In the genomic region with DNA sequence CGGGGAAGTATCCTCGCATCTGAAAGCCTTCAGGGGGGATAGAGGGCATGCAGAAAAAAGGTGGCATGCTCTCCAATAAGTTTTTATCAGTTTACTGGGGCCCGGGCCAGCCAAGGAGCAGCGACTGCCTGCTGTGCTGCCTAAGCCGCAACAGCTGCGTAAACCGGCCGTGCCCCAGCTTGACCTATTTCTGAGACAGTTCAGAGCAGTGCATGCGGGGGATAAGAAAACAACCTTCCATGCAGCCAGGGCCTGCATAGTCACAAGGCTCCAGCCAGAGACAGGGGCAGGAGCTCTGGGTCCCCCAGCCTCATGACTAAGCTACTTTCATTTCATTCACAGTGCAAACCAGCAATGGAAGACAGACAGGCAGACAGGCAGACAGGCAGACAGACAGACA, we compare ENCODE assay signal across 12 mouse cellular contexts. TPM values are rescaled to one million over a fixed set of nuclear protein-coding genes. Genes with fewer than 3 reads are reported as not detected.
DNase-seq lines count a peak whose midpoint lies in the region; ATAC-seq lines count a peak whose summit lies in the region.
"Had no signal": no experiment of that assay in that cellular context is flagged by ENCODE, and none has a peak within 500 bp of the region (broad histone marks: within the 10 kb centered on the region; RNA-seq: fewer than 3 reads in every experiment).

No protein-coding gene starts in this region.

- no peaks in the 10 kb centered on the region for H3K36me3 ChIP-seq in intestine, embryonic 16.5 days (ENCODE audit: control insufficient read depth, insufficient read depth, low read length)
- H3K36me3 ChIP-seq in intestine, embryonic 15.5 days, result no peaks in the 10 kb centered on the region
- H3K36me3 ChIP-seq in embryonic facial prominence, embryonic 15.5 days, result no peaks in the 10 kb centered on the region; the same call in 1 of the 2 replicates
- H3K36me3 ChIP-seq in neural tube, embryonic 12.5 days, result peaks cover 2% of the 10 kb centered on the region; the same call in 1 of the 2 replicates
- H3K36me3 ChIP-seq: forebrain, embryonic 15.5 days; liver, embryonic 15.5 days had no signal

- H3K27ac ChIP-seq in intestine, embryonic 16.5 days (ENCODE audit: low read length), result no peak overlapping the region
- H3K27ac ChIP-seq in intestine, embryonic 15.5 days, result no peak overlapping the region
- H3K27ac ChIP-seq in embryonic facial prominence, embryonic 15.5 days (replicated peaks), result 0 out of 2 replicates have a peak overlapping the region, but pooled peaks have one; percentile 48
- no peak overlapping the region for H3K27ac ChIP-seq in neural tube, embryonic 12.5 days
- H3K27ac ChIP-seq: forebrain, embryonic 15.5 days; liver, embryonic 15.5 days had no signal

- DNase-seq in embryo, embryonic 11 days, result peak; percentile 82
- no peak for DNase-seq in frontal cortex, postnatal 14 days (ENCODE audit: low spot score in 2 of 2)
- no peak for DNase-seq in left cerebral cortex, adult 18-20 months (ENCODE audit: low spot score in 2 of 2)
- DNase-seq: adrenal gland, adult 8-10 months; cerebellum, adult 9-11 months had no signal

- 12% methylated on average over 9 of the region's 9 CpGs for WGBS in intestine, embryonic 16.5 days
- 14% methylated on average over 9 of the region's 9 CpGs for WGBS in intestine, embryonic 15.5 days
- 24% methylated on average over 9 of the region's 9 CpGs for WGBS in embryonic facial prominence, embryonic 15.5 days
- WGBS in neural tube, embryonic 12.5 days, result 2% methylated on average over 9 of the region's 9 CpGs

- H3K4me2 ChIP-seq in intestine, embryonic 16.5 days (ENCODE audit: low read depth, low read length), result 0 out of 2 replicates have a peak overlapping the region, but pooled peaks have one; percentile 12
- H3K4me2 ChIP-seq in intestine, embryonic 15.5 days (replicated peaks), result no peak overlapping the region
- no peak overlapping the region; the same call in 1 of the 2 replicates for H3K4me2 ChIP-seq in embryonic facial prominence, embryonic 15.5 days (replicated peaks)
- peak overlapping the region; percentile 36 for H3K4me2 ChIP-seq in neural tube, embryonic 12.5 days (replicated peaks)
- H3K4me2 ChIP-seq: forebrain, embryonic 15.5 days; liver, embryonic 15.5 days had no signal

- H3K9me3 ChIP-seq in intestine, embryonic 16.5 days (ENCODE audit: control insufficient read depth, low read length), result no peaks in the 10 kb centered on the region
- H3K9me3 ChIP-seq in intestine, embryonic 15.5 days, result no peaks in the 10 kb centered on the region
- no peaks in the 10 kb centered on the region for H3K9me3 ChIP-seq in embryonic facial prominence, embryonic 15.5 days (replicated peaks)
- no peaks in the 10 kb centered on the region for H3K9me3 ChIP-seq in neural tube, embryonic 12.5 days
- H3K9me3 ChIP-seq: forebrain, embryonic 15.5 days; liver, embryonic 15.5 days had no signal

- peaks cover 47% of the 10 kb centered on the region for H3K27me3 ChIP-seq in intestine, embryonic 16.5 days (replicated peaks; ENCODE audit: control insufficient read depth, insufficient read depth, low read length)
- peaks cover 49% of the 10 kb centered on the region for H3K27me3 ChIP-seq in intestine, embryonic 15.5 days (replicated peaks)
- H3K27me3 ChIP-seq in embryonic facial prominence, embryonic 15.5 days, result 0 out of 2 replicates have a peak, but pooled peaks cover 11% of the 10 kb centered on the region
- H3K27me3 ChIP-seq in neural tube, embryonic 12.5 days (replicated peaks), result peaks cover 26% of the 10 kb centered on the region

- peak overlapping the region; percentile 28; the same call in 1 of the 2 replicates for H3K4me3 ChIP-seq in intestine, embryonic 16.5 days (ENCODE audit: low read length)
- H3K4me3 ChIP-seq in intestine, embryonic 15.5 days (replicated peaks), result no peak overlapping the region
- H3K4me3 ChIP-seq in embryonic facial prominence, embryonic 15.5 days (replicated peaks), result no peak overlapping the region
- H3K4me3 ChIP-seq in neural tube, embryonic 12.5 days, result no peak overlapping the region
- H3K4me3 ChIP-seq: forebrain, embryonic 15.5 days; liver, embryonic 15.5 days had no signal

- no peaks in the 10 kb centered on the region for H3K4me1 ChIP-seq in intestine, embryonic 16.5 days (ENCODE audit: control insufficient read depth, insufficient read depth, low read length)
- H3K4me1 ChIP-seq in intestine, embryonic 15.5 days (replicated peaks), result no peaks in the 10 kb centered on the region
- H3K4me1 ChIP-seq in embryonic facial prominence, embryonic 15.5 days, result peaks cover 23% of the 10 kb centered on the region
- H3K4me1 ChIP-seq in neural tube, embryonic 12.5 days, result peaks cover 26% of the 10 kb centered on the region
- H3K4me1 ChIP-seq: forebrain, embryonic 15.5 days; liver, embryonic 15.5 days had no signal

- ATAC-seq in intestine, embryonic 16.5 days, result no peak
- no peak for ATAC-seq in intestine, embryonic 15.5 days
- ATAC-seq in embryonic facial prominence, embryonic 15.5 days (ENCODE audit: insufficient number of reproducible peaks, low FRiP score, low TSS enrichment, low read depth), result no peak
- no peak for ATAC-seq in neural tube, embryonic 12.5 days (ENCODE audit: low FRiP score, low read depth)
- ATAC-seq: forebrain, embryonic 15.5 days had no signal

- no peak overlapping the region for H3K9ac ChIP-seq in intestine, embryonic 16.5 days (ENCODE audit: low read depth, low read length)
- H3K9ac ChIP-seq in intestine, embryonic 15.5 days, result no peak overlapping the region
- no peak overlapping the region for H3K9ac ChIP-seq in embryonic facial prominence, embryonic 15.5 days
- no peak overlapping the region for H3K9ac ChIP-seq in neural tube, embryonic 12.5 days
- H3K9ac ChIP-seq: forebrain, embryonic 15.5 days; liver, embryonic 15.5 days had no signal

RNA-seq across cellular contexts. Expression of gene Pax3, which starts 15.1 kb away (rescaled TPM):
- polyA plus RNA-seq in intestine, embryonic 16.5 days (2015; fragmentation: Nextera tagmentation; extraction: Ambion mirVana), result not detected in 2 replicates
- polyA plus RNA-seq in intestine, embryonic 15.5 days (2015; fragmentation: Nextera tagmentation; extraction: Ambion mirVana), result 0.04 TPM in 1 of 2 replicates, not detected in the other
- polyA plus RNA-seq in embryonic facial prominence, embryonic 15.5 days (2015; fragmentation: Nextera tagmentation; extraction: Ambion mirVana), result 47.0 and 47.2 TPM in 2 replicates
- 44.6 and 45.4 TPM in 2 replicates for polyA plus RNA-seq in neural tube, embryonic 12.5 days (2016; fragmentation: Nextera tagmentation; extraction: Ambion mirVana)
- total RNA-seq in left cerebral cortex, adult 18-20 months (2021), result not detected
- total RNA-seq: adrenal gland, adult 8-10 months; layer of hippocampus, adult 8-10 months had no signal

Comparison
In these comparisons a context has a peak if more than half of its experiments do, and no peak if none do; other contexts are left out.
1. H3K4me2 ChIP-seq: peak in intestine, embryonic 16.5 days (single experiment) and neural tube, embryonic 12.5 days (single experiment); none in intestine, embryonic 15.5 days (single experiment) and embryonic facial prominence, embryonic 15.5 days (single experiment).
2. RNA of gene Pax3, which starts 15.1 kb away (polyA plus RNA-seq): 47.0 to 47.2 TPM in embryonic facial prominence, embryonic 15.5 days and 44.6 to 45.4 TPM in neural tube, embryonic 12.5 days; 0.04 TPM in intestine, embryonic 15.5 days and not detected in intestine, embryonic 16.5 days; every median in the first group is over 10 times any median in the second.